Mouse (Mus musculus) cerebellum, postnatal 10 days (tissue): Measurements from ENCODE around the gene Cacna2d3.

Experiments
- DNase-seq, 2 experiments: peaks; one replicate each; pipeline ENCODE4 v3.0.0; 2021; ENCODE audit warnings: mixed read lengths in 2 of 2

The Cacna2d3 gene

GRCm38 (mm10) chr14:29639266-29639665, 82.4 kb downstream of the Cacna2d3 start:
- DNase-seq = peak; percentile 90

- DNase-seq = no peak
Observed at GRCm38 (mm10) chr14:29628213-29628612, 93.5 kb downstream of the Cacna2d3 start.

GRCm38 (mm10) chr14:29612436-29612835, 109.2 kb downstream of the Cacna2d3 start:
- DNase-seq = no peak

GRCm38 (mm10) chr14:29608761-29609160, 112.9 kb downstream of the Cacna2d3 start:
- DNase-seq = peak; percentile 34 to 37

- DNase-seq = no peak
Observed at GRCm38 (mm10) chr14:29599428-29599827, 122.2 kb downstream of the Cacna2d3 start.

GRCm38 (mm10) chr14:29592896-29593295, 128.8 kb downstream of the Cacna2d3 start:
- DNase-seq = no peak

- no peak for DNase-seq
Observed at GRCm38 (mm10) chr14:29589628-29590027, 132.0 kb downstream of the Cacna2d3 start.

- no peak for DNase-seq
Observed at GRCm38 (mm10) chr14:29581961-29582360, 139.7 kb downstream of the Cacna2d3 start.

GRCm38 (mm10) chr14:29577786-29578185, 143.9 kb downstream of the Cacna2d3 start:
- peak; percentile 66 to 71 for DNase-seq

- DNase-seq = no peak
Observed at GRCm38 (mm10) chr14:29575551-29575950, 146.1 kb downstream of the Cacna2d3 start.

GRCm38 (mm10) chr14:29562704-29563103, 159.0 kb downstream of the Cacna2d3 start:
- no peak for DNase-seq

GRCm38 (mm10) chr14:29561122-29561834, 160.4 kb downstream of the Cacna2d3 start:
- no peak for DNase-seq

GRCm38 (mm10) chr14:29558440-29558839, 163.2 kb downstream of the Cacna2d3 start:
- DNase-seq = no peak

- no peak for DNase-seq
Observed at GRCm38 (mm10) chr14:29556152-29556551, 165.5 kb downstream of the Cacna2d3 start.

- peak; percentile 53 to 56 for DNase-seq
Observed at GRCm38 (mm10) chr14:29552471-29552870, 169.2 kb downstream of the Cacna2d3 start.

GRCm38 (mm10) chr14:29548646-29549045, 173.0 kb downstream of the Cacna2d3 start:
- DNase-seq = no peak

- no peak for DNase-seq
Observed at GRCm38 (mm10) chr14:29530516-29530915, 191.1 kb downstream of the Cacna2d3 start.

GRCm38 (mm10) chr14:29528696-29529095, 193.0 kb downstream of the Cacna2d3 start:
- DNase-seq = no peak

GRCm38 (mm10) chr14:29519751-29520669, 201.7 kb downstream of the Cacna2d3 start:
- no peak for DNase-seq

- DNase-seq = peak; percentile 44 to 61
Observed at GRCm38 (mm10) chr14:29502667-29503066, 219.0 kb downstream of the Cacna2d3 start.

GRCm38 (mm10) chr14:29498546-29499290, 222.9 kb downstream of the Cacna2d3 start:
- DNase-seq = peak; percentile 73 to 83

GRCm38 (mm10) chr14:29496552-29496951, 225.1 kb downstream of the Cacna2d3 start:
- peak in 1 of 2 experiments; percentile 29 for DNase-seq

- no peak for DNase-seq
Observed at GRCm38 (mm10) chr14:29491786-29492185, 229.9 kb downstream of the Cacna2d3 start.
